Mouse (Mus musculus) WW6 (cell line): Measurements from ENCODE around the gene Lingo2.

Experiments
- DNase-seq: peaks from one replicate; pipeline ENCODE4 v3.0.0-alpha.2; 2013; ENCODE audit warnings: low read depth, low spot score

Lingo2 gene

GRCm38 (mm10) chr4:36951150-36951954 is at the start of gene Lingo2:
Lingo2 (minus strand) TSS chr4:36951747.
- peak; percentile 16 for DNase-seq

- no peak for DNase-seq
Measured at GRCm38 (mm10) chr4:36973358-36973757, 21.8 kb upstream of the Lingo2 start.

- no peak for DNase-seq
Measured at GRCm38 (mm10) chr4:36952431-36953429, 1.2 kb upstream of the Lingo2 start.

- DNase-seq: peak; percentile 9
Measured at GRCm38 (mm10) chr4:36951955-36952215, 338 bp upstream of the Lingo2 start.

- no peak for DNase-seq
Measured at GRCm38 (mm10) chr4:36950790-36951149, 777 bp downstream of the Lingo2 start.

- DNase-seq: peak; percentile 56
Measured at GRCm38 (mm10) chr4:36950021-36950751, 1.4 kb downstream of the Lingo2 start.

- no peak for DNase-seq
Measured at GRCm38 (mm10) chr4:36890810-36891209, 60.7 kb downstream of the Lingo2 start.

GRCm38 (mm10) chr4:36890365-36890764 is 61.2 kb downstream of the Lingo2 start:
- no peak for DNase-seq

- DNase-seq: no peak
Measured at GRCm38 (mm10) chr4:36874781-36875180, 76.8 kb downstream of the Lingo2 start.

GRCm38 (mm10) chr4:36824982-36825381 is 126.6 kb downstream of the Lingo2 start:
- DNase-seq: no peak

- no peak for DNase-seq
Measured at GRCm38 (mm10) chr4:36821914-36822313, 129.6 kb downstream of the Lingo2 start.

- DNase-seq: no peak
Measured at GRCm38 (mm10) chr4:36775088-36775487, 176.5 kb downstream of the Lingo2 start.

- DNase-seq: no peak
Measured at GRCm38 (mm10) chr4:36730691-36731090, 220.9 kb downstream of the Lingo2 start.

- DNase-seq: no peak
Measured at GRCm38 (mm10) chr4:36716411-36716810, 235.1 kb downstream of the Lingo2 start.

- no peak for DNase-seq
Measured at GRCm38 (mm10) chr4:36698888-36699287, 252.7 kb downstream of the Lingo2 start.

GRCm38 (mm10) chr4:36696810-36697209 is 254.7 kb downstream of the Lingo2 start:
- no peak for DNase-seq

GRCm38 (mm10) chr4:36659920-36660319 is 291.6 kb downstream of the Lingo2 start:
- no peak for DNase-seq

GRCm38 (mm10) chr4:36647753-36648152 is 303.8 kb downstream of the Lingo2 start:
- no peak for DNase-seq

- DNase-seq: no peak
Measured at GRCm38 (mm10) chr4:36635666-36636065, 315.9 kb downstream of the Lingo2 start.

GRCm38 (mm10) chr4:36576801-36577200 is 374.7 kb downstream of the Lingo2 start:
- no peak for DNase-seq

- DNase-seq: no peak
Measured at GRCm38 (mm10) chr4:36576256-36576655, 375.3 kb downstream of the Lingo2 start.

GRCm38 (mm10) chr4:36566544-36566943 is 385.0 kb downstream of the Lingo2 start:
- no peak for DNase-seq
